Mouse (Mus musculus) liver, postnatal 0 days (tissue): Measurements from ENCODE around the gene Fam214b. TPM values are rescaled to one million over a fixed set of nuclear protein-coding genes. Genes with fewer than 3 reads are reported as not detected.

ENCODE experiments used
- ATAC-seq: fragments of 200-750 bp; cut with Nextera tagmentation; 2 replicates; pipeline ENCODE4 v1.8.0; 2017; ENCODE audit warnings: mild to moderate bottlenecking, moderate library complexity
- DNase-seq: peaks from one replicate; pipeline ENCODE4 v3.0.0-alpha.2; 2016
- H3K27ac ChIP-seq: fragments of 300-500 bp; sonication (generic); 2 replicates; pipeline ENCODE4 v1.5.1; 2014; ENCODE audit warnings: antibody characterized with exemption, moderate library complexity, mild to moderate bottlenecking, low read depth
- H3K27me3 ChIP-seq: fragments of 300-500 bp; sonication (generic); 2 replicates; pipeline ENCODE4 v1.6.1; 2014; ENCODE audit warnings: low read length, control low read depth, mixed read lengths; ENCODE audit not compliant: insufficient read depth
- H3K36me3 ChIP-seq: fragments of 300-500 bp; sonication (generic); replicated peaks from 2 replicates; pipeline ENCODE4 v1.6.1; 2014; ENCODE audit warnings: mild to moderate bottlenecking, control low read depth, low read length, moderate library complexity, mixed read lengths; ENCODE audit not compliant: insufficient read depth
- H3K4me1 ChIP-seq: fragments of 300-500 bp; sonication (generic); 2 replicates; pipeline ENCODE4 v1.6.1; 2014; ENCODE audit warnings: antibody characterized with exemption, mild to moderate bottlenecking, control low read depth; ENCODE audit not compliant: insufficient read depth
- H3K4me2 ChIP-seq: fragments of 300-500 bp; sonication (generic); 2 replicates; pipeline ENCODE4 v1.6.1; 2014; ENCODE audit warnings: low read depth, mild to moderate bottlenecking, low read length, moderate library complexity, mixed read lengths
- H3K4me3 ChIP-seq: fragments of 300-500 bp; sonication (generic); 2 replicates; pipeline ENCODE4 v1.5.1; 2014; ENCODE audit warnings: low read depth, low read length
- H3K9ac ChIP-seq: fragments of 300-500 bp; sonication (generic); replicated peaks from 2 replicates; pipeline ENCODE4 v1.6.1; 2014; ENCODE audit warnings: mild to moderate bottlenecking, moderate library complexity
- H3K9me3 ChIP-seq: fragments of 300-500 bp; sonication (generic); 2 replicates; pipeline ENCODE4 v1.6.1; 2016; ENCODE audit warnings: mild to moderate bottlenecking, control low read depth, low read length, mixed read lengths
- CTCF ChIP-seq: sonication (generic); IDR thresholded peaks from 2 replicates; pipeline ENCODE4 v1.5.1; 2016; ENCODE audit warnings: antibody characterized with exemption, low read depth
- EP300 ChIP-seq: IDR thresholded peaks from 2 replicates; pipeline ENCODE4 v1.6.1; 2016; ENCODE audit warnings: antibody characterized with exemption, low read depth, mild to moderate bottlenecking
- WGBS: fragments of 180-500 bp; shearing (Covaris S2); extraction: QIAGEN DNeasy Blood & Tissue Kit; methylation state at CpG from one replicate; pipeline ENCODE4 v1.1.7; 2014; ENCODE audit not compliant: insufficient replicate concordance; 5-methylcytosine and 5-hydroxymethylcytosine counted together
- polyA plus RNA-seq: library from polyadenylated mRNA; unstranded; fragments of >200 nt; fragmentation: Nextera tagmentation; extraction: Ambion mirVana; gene quantifications from 2 replicates; pipeline ENCODE4 v1.2.1, GENCODE M21; 2015

The Fam214b gene
- polyA plus RNA-seq, 1 experiment from 2014 or later: 11.7 TPM

GRCm38 (mm10) chr4:43065471-43065870, 19.5 kb upstream of the Fam214b start:
- Histone ChIP-seq H3K4me3 (no peak overlapping the region), H3K27ac (no peak overlapping the region), H3K36me3 (no peaks in the 10 kb centered on the region), H3K9me3 (no peaks in the 10 kb centered on the region), H3K4me2 (no peak overlapping the region), H3K4me1 (peaks cover 5% of the 10 kb centered on the region; the same call in 1 of the 2 replicates), H3K9ac (no peak overlapping the region), H3K27me3 (peaks cover 6% of the 10 kb centered on the region)
- WGBS: 86% methylated on average over 4 of the region's 4 CpGs
- DNase-seq (no peak), ATAC-seq (no peak)
- TF ChIP-seq CTCF (no peak), EP300 (no peak)

GRCm38 (mm10) chr4:43060286-43060685, 14.3 kb upstream of the Fam214b start:
- Histone ChIP-seq H3K4me2 (no peak overlapping the region), H3K27me3 (peaks cover 35% of the 10 kb centered on the region), H3K27ac (no peak overlapping the region), H3K9me3 (no peaks in the 10 kb centered on the region), H3K4me3 (no peak overlapping the region), H3K9ac (no peak overlapping the region), H3K36me3 (no peaks in the 10 kb centered on the region), H3K4me1 (peaks cover 13% of the 10 kb centered on the region)
- ATAC-seq (no peak), DNase-seq (no peak)
- no peak for TF ChIP-seq EP300
- TF ChIP-seq CTCF: no peak
- WGBS: 59% methylated on average over 3 of the region's 3 CpGs

GRCm38 (mm10) chr4:43059697-43060096, 13.7 kb upstream of the Fam214b start:
- Histone ChIP-seq H3K9ac (no peak overlapping the region), H3K4me1 (peaks cover 13% of the 10 kb centered on the region), H3K27me3 (peaks cover 35% of the 10 kb centered on the region), H3K27ac (no peak overlapping the region), H3K4me2 (peak overlapping the region; percentile 96), H3K9me3 (no peaks in the 10 kb centered on the region), H3K4me3 (peak overlapping the region; percentile 66), H3K36me3 (no peaks in the 10 kb centered on the region)
- ATAC-seq: no peak
- no peak for DNase-seq
- TF ChIP-seq EP300 (no peak), CTCF (no peak)
- 30% methylated on average over 3 of the region's 3 CpGs for WGBS

- TF ChIP-seq EP300 (no peak), CTCF (no peak)
- peak; percentile 97 for ATAC-seq
- WGBS: under 1% methylated on average over 68 of the region's 90 CpGs
- Histone ChIP-seq H3K27ac (0 out of 2 replicates have a peak within 1 kb of the TSS, but pooled peaks have one; percentile 29), H3K4me1 (peaks cover 13% of the 10 kb centered on the region), H3K4me2 (peak within 1 kb of the TSS; percentile 96), H3K27me3 (peaks cover 35% of the 10 kb centered on the region), H3K4me3 (peak within 1 kb of the TSS; percentile 66), H3K9ac (peak within 1 kb of the TSS; percentile 61), H3K36me3 (no peaks in the 10 kb centered on the region), H3K9me3 (no peaks in the 10 kb centered on the region)
- peak; percentile 88 for DNase-seq
Observed at GRCm38 (mm10) chr4:43058753-43059654, 13.0 kb upstream of the Fam214b start, which contains the start of gene Unc13b. Gene Unc13b (plus strand): TSS chr4:43058953.

- no peak for ATAC-seq
- no peak for TF ChIP-seq CTCF
- TF ChIP-seq EP300: no peak
- 19% methylated on average over 8 of the region's 8 CpGs for WGBS
Observed at GRCm38 (mm10) chr4:43058392-43058752, 12.4 kb upstream of the Fam214b start.

GRCm38 (mm10) chr4:43057654-43058053, 11.6 kb upstream of the Fam214b start:
- no peak overlapping the region for H3K4me3 ChIP-seq
- no peak for TF ChIP-seq EP300
- no peak for TF ChIP-seq CTCF
- DNase-seq: no peak
- peaks cover 35% of the 10 kb centered on the region for H3K27me3 ChIP-seq
- H3K9me3 ChIP-seq: no peaks in the 10 kb centered on the region
- H3K4me2 ChIP-seq: no peak overlapping the region
- WGBS: 84% methylated on average over 5 of the region's 5 CpGs
- H3K27ac ChIP-seq: no peak overlapping the region
- no peak overlapping the region for H3K9ac ChIP-seq
- peaks cover 13% of the 10 kb centered on the region for H3K4me1 ChIP-seq
- ATAC-seq: no peak
- no peaks in the 10 kb centered on the region for H3K36me3 ChIP-seq

More at GRCm38 (mm10) chr4:43058392-43058752, 12.4 kb upstream of the Fam214b start:
- Histone ChIP-seq H3K9ac (no peak overlapping the region), H3K4me3 (peak overlapping the region; percentile 66), H3K9me3 (no peaks in the 10 kb centered on the region), H3K27ac (no peak overlapping the region), H3K27me3 (peaks cover 35% of the 10 kb centered on the region), H3K4me1 (peaks cover 13% of the 10 kb centered on the region), H3K4me2 (peak overlapping the region; percentile 96), H3K36me3 (no peaks in the 10 kb centered on the region)
- DNase-seq: no peak
